Mouse (Mus musculus): ENCODE measurements at regions not wholly inside any gene's neighbourhood (a gene's known extent, or its start where the extent isn't known, plus 50 kb on each side); places are given as distances from the start of the nearest gene placed in this dataset.
A peak's percentile ranks its signal among the peaks of the same experiment; 100 is the strongest.

GRCm38 (mm10) chr3:100401080-100401479 lies 88.0 kb downstream of the Tent5c start:
- no peak for DNase-seq (ENCODE audit: extremely low spot score)

GRCm38 (mm10) chr3:100397491-100397890 lies 91.6 kb downstream of the Tent5c start:
- no peak for DNase-seq (ENCODE audit: extremely low spot score)

DNA sequence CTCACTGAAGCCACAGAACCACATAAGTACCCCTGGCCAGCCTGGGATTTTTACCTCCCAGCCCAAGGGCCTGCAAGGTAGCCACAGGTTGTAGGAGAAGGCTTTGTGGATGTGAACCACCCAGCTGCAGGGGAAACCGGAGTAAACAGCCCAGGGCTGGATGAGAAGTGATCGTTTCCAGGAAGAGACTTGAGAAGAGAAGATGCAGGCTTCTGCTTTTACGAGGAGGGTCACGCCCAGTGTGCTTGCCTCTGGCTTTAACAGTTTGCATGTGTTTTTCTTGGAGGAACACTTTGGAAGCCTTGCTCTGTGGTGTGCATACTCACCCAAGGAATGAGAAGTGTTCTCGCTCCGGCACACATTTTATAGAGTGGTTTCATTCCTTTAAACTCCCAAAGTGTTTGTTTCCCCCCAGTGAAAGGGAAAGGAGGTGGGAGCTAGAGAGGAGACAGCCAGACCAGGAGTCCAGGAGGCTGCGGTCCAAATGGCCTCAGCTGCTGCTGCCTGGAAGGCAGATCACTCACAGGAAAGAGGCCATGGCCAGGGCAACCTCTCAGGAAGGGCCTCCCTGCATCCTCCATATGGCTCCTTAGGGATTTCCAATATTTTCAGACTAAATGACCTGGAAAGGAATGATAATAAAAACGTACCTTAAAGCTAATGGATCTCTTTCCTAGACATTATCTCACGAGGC lies 94.1 kb downstream of the Tent5c start:
- peak; percentile 8 for DNase-seq (ENCODE audit: extremely low spot score)

GRCm38 (mm10) chr3:100393956-100394355 lies 95.2 kb downstream of the Tent5c start:
- no peak for DNase-seq (ENCODE audit: extremely low spot score)

DNA sequence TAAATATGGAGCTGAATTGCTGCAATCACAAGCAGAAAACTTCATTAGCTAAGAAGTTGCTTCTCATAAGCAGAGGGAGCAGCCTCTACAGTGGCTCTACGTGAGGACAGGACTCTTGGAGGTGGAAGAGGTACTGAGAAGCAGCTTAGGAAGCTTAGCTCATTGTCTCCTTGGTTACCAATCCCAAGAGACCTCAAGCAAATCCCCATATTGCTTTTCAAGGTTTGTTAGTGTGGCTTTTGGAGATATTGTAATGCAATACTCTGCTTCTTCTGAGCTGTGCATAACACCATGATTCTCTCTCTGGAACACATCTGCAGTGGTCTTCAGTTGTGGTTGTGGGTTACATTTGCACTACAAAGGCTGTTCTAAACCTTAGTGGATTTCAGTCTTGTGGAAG lies 106.9 kb downstream of the Tent5c start:
- DNase-seq (ENCODE audit: extremely low spot score) = no peak

GRCm38 (mm10) chr3:100381363-100381762 lies 107.8 kb downstream of the Tent5c start:
- no peak for DNase-seq (ENCODE audit: extremely low spot score)

- DNase-seq (ENCODE audit: extremely low spot score) = no peak
Measured at GRCm38 (mm10) chr3:100376162-100376561, 113.0 kb downstream of the Tent5c start.

DNA sequence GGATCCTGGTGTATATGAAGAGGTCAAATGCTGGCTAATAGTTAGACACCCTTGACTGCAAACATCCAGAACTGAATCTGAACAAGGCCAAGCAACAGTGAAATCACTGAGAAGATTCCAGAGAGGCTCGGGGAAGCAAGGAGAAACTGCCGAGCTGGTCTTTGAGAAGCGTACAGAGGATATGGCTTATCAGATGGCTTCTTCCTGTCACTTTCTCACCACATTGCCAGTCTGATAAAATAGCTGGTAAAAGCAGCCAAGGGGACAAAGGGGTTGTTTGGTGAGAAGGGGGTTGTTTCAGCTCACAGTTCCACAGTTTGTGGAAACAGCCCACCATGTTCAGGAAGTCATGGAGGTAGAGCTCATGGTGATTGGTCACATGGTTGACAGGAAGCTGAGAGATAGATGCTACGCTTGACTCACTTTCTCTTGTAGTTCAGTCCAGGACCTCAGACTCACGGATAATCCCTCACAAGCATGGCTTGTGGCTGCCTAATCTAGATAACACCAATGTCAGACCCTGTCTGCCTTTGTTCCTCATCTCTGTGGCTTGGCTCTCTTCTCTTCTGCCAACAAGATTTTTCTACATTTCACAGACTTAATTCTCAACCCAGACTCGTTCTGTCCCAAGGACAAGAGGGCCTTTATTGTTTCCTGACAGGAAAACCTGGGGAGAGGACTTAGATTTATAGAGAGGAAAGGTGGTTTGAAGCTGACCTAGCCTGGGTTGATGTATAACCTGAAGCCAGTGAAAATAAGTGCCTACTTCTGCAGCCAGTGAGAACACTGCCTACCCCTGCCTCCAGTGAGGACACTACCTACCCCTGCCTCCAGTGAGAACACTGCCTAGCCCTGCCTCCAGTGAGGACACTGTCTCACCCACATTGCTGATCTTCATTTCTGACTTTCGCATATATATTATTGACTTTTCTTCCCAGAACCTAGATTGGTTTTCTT lies 122.0 kb downstream of the Tent5c start:
- DNase-seq (ENCODE audit: extremely low spot score) = no peak

- no peak for DNase-seq (ENCODE audit: extremely low spot score)
Measured at GRCm38 (mm10) chr3:100366447-100366846, 122.7 kb downstream of the Tent5c start.

DNA sequence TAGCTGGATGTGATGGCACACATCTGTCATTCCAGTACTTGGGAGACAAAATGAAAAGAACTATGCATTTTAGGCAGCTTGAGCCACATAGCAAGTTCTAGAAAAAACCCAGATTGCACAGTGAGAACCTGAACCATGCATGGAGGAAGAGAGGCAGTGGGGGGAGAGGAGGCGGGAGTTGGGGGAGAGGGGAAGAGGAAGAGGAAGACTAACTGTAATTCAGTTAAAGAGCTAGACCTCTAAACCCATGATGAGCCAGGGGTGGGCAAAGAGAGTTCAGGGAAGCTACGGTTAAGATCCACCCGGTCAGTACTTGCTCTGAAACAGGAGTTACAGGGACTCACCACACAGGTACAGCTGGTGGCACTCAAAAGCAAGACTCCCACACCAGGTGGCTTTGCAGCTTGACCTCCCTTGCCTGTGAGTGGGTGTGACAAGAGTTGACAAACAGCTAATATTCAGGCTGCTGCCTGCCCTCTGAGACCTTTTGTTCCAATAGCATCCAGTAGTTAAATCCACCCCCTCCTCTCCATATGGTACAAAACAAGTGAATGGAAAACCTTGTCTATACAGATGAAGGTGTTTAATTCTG lies 123.7 kb downstream of the Tent5c start:
- DNase-seq (ENCODE audit: extremely low spot score) = no peak

DNA sequence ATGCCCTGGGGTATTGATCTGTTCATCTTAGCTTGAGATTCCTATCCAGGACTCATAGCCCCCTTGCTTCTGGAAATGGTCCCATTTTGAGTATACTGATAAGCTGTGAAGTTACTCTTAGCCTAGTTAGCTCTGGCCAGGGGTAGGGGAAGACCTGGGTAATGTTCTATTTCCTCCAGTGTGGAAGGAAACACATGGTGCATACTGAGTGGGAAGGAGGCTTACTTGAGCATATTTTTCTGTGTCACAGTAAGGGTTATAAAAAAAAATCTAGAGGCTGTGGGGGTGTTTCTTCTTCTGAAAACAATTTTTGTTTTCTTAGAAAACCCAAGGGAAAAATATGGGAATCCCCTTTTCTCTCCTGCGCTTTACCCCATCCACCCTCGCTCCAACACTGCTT lies 124.4 kb downstream of the Tent5c start:
- DNase-seq (ENCODE audit: extremely low spot score) = no peak

GRCm38 (mm10) chr3:100362983-100363382 lies 126.1 kb downstream of the Tent5c start:
- no peak for DNase-seq (ENCODE audit: extremely low spot score)

GRCm38 (mm10) chr3:100360019-100360418 lies 129.1 kb downstream of the Tent5c start:
- DNase-seq (ENCODE audit: extremely low spot score) = no peak

DNA sequence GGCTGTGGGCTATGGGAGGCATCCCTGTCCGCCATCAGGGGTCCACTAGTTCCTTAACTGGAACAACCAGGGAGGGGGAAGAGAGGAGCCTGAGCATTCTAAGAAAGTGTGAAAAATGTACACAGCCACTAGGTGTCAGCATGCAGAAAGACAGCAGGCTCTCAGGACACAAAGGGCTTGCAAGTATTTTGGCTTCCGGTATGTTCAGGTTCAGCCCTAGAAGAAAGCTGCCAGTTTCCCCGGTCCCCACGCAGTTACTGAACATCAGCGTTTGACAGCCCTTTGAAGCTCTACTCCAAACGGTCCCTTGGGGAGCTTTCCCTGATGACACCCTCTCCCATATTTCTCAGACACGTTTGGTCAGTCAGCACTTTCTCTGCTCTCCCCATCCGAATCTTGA lies 130.1 kb downstream of the Tent5c start:
- peak; percentile 45 for DNase-seq (ENCODE audit: extremely low spot score)

- DNase-seq (ENCODE audit: extremely low spot score) = no peak
Measured at GRCm38 (mm10) chr3:100333478-100333877, 155.6 kb downstream of the Tent5c start.

DNA sequence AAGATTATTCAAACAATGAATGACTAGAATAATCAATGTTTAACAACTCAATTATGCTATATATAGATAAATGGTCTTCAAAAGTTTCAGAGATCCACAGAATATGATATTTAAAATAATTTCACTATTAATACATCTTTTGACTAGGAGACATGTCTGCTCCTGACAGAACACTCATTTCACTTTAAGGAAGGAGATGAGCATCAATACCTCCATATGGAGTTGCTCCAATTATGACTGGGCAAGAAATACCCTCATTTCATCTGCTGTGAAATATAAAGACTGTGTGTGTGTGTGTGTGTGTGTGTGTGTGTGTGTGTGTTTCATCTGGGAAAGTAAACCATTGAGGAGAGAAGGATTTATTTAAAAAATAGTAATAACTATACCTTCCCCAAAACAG lies 156.2 kb upstream of the Wdr3 start:
- no peak for DNase-seq (ENCODE audit: extremely low spot score)

GRCm38 (mm10) chr3:100287818-100288217 lies 125.6 kb upstream of the Wdr3 start:
- no peak for DNase-seq (ENCODE audit: extremely low spot score)

DNA sequence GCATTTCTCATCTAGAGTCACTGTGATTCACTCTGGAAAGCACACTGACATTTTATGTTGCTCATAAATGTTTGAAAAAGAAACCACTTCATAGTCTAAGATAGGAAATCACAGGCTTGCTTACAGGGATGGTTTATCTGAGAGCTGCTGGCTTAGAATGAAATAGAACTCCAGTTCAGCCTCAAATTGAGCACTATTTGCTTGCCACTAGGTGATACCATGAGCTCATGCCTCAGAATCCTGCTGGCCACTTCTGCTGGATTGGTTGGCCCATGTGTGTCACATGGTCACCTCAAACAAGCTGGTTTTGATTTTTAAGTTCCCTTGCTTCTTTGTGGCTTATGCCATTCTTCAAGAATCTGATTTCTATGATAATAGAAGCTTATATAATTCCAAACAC lies 104.8 kb upstream of the Wdr3 start:
- DNase-seq (ENCODE audit: extremely low spot score) = no peak

DNA sequence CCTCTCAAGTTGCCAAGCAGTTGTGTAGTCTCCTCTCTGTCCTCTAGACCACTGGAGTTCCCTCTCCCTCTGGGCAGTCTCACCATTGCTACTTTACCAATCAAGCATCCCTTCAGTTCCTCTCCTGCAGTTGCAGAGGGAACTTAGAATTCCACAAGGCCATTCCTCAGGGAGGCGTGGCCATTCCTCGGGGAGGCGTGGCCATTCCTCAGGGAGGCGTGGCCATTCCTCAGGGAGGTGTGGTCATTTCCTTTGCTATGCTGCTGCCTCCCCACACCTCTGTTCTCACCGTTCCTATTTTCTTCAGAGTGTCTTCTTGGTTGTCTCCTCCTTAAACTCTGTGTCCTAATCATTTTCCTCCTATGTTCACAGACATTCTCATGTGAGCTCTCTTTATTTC lies 102.8 kb upstream of the Wdr3 start:
- no peak for DNase-seq (ENCODE audit: extremely low spot score)

Measured in embryo, embryonic 9.5 days (tissue).